ENCODE assay signal across 8 mouse cellular contexts in the genomic region with DNA sequence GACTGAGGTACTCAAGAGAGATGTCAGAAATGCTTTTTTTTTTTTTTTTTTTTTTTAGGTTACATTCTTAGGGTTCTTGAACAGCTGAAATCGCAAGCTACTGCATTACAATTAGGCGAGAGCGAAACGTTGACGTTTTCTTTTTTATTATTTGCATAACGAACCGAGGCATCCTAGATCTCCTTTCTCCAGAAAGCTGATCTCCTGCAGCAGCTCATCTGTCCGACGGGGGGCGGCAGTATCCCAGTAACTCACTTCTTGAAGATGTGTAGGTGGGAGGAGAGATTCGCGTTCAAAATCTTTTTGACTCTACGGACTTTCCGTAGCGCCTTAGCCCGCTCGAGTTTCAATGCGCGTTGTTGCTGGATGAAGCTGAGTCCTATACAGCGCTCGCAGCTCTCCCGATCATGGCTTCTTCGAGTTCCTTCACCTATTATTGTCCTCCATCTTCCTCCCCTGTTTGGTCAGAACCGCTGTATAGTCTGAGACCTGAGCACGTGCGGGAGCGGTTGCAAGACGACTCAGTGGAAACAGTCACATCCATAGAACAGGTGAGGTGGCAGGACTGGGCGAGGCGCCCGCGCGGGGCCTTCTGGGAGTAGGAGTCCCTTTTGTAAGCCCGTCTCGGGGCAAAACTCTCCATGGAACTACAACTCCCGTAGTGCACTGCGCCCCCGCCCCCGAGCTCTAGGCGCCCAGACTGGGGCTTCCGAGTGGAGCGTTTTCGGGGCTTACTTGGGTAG. TPM values are rescaled to one million over a fixed set of nuclear protein-coding genes. Genes with fewer than 3 reads are reported as not detected.
DNase-seq lines count a peak whose midpoint lies in the region; ATAC-seq and TF ChIP-seq lines count a peak whose summit lies in the region.

No protein-coding gene starts in this region.

- peaks cover 20% of the 10 kb centered on the region for H3K4me1 ChIP-seq in G1E (ENCODE audit: insufficient read depth, low read depth, low read length)
- peaks cover 15% of the 10 kb centered on the region for H3K4me1 ChIP-seq in forebrain, embryonic 16.5 days (replicated peaks; ENCODE audit: control insufficient read depth, insufficient read depth, low read length)
- peaks cover 13% of the 10 kb centered on the region for H3K4me1 ChIP-seq in lung, embryonic 15.5 days

- under 1% methylated on average over 43 of the region's 43 CpGs for WGBS in forebrain, embryonic 16.5 days
- WGBS in lung, embryonic 15.5 days: under 1% methylated on average over 43 of the region's 43 CpGs

- peak; percentile 25; the same call in 1 of the 2 replicates for TF ChIP-seq CTCF in G1E (IDR thresholded peaks at IDR 0.05; ENCODE audit: low read depth, low read length)

- H3K4me3 ChIP-seq in G1E (ENCODE audit: low read depth, low read length): peak overlapping the region; percentile 74
- peak overlapping the region; percentile 61 for H3K4me3 ChIP-seq in forebrain, embryonic 16.5 days (replicated peaks; ENCODE audit: low read length)
- H3K4me3 ChIP-seq in lung, embryonic 15.5 days: peak overlapping the region; percentile 74

- H3K27ac ChIP-seq in forebrain, embryonic 16.5 days (ENCODE audit: low read length): peak overlapping the region; percentile 85
- peak overlapping the region; percentile 83 for H3K27ac ChIP-seq in lung, embryonic 15.5 days

- H3K27me3 ChIP-seq in G1E (ENCODE audit: insufficient read depth, low read length): peaks cover 18% of the 10 kb centered on the region
- no peaks in the 10 kb centered on the region for H3K27me3 ChIP-seq in forebrain, embryonic 16.5 days (replicated peaks; ENCODE audit: control insufficient read depth, insufficient read depth, low read length)
- H3K27me3 ChIP-seq in lung, embryonic 15.5 days: no peaks in the 10 kb centered on the region

- peak overlapping the region; percentile 85 for H3K4me2 ChIP-seq in forebrain, embryonic 16.5 days (ENCODE audit: low read length)
- peak overlapping the region; percentile 72 for H3K4me2 ChIP-seq in lung, embryonic 15.5 days

- peaks cover 26% of the 10 kb centered on the region for H3K36me3 ChIP-seq in G1E (replicated peaks)
- no peaks in the 10 kb centered on the region for H3K36me3 ChIP-seq in forebrain, embryonic 16.5 days (ENCODE audit: control insufficient read depth, insufficient read depth)
- H3K36me3 ChIP-seq in lung, embryonic 15.5 days: no peaks in the 10 kb centered on the region

- peak overlapping the region; percentile 61 for H3K9ac ChIP-seq in forebrain, embryonic 16.5 days (replicated peaks; ENCODE audit: low read depth, low read length)
- peak overlapping the region; percentile 72 for H3K9ac ChIP-seq in lung, embryonic 15.5 days

- DNase-seq in G1E (ENCODE audit: low spot score): peak; percentile 98
- DNase-seq in cerebellum, adult 18-20 months: peak; percentile 99
- peak; percentile 97 for DNase-seq in heart, postnatal 4 days
- peak; percentile 97 to 98 for DNase-seq in layer of hippocampus, adult 8-10 months (ENCODE audit: low spot score in 2 of 2)
- DNase-seq in ovary, adult 18-20 months (ENCODE audit: low spot score): peak; percentile 95
- peak; percentile 97 for DNase-seq in thymus, postnatal 0 days (ENCODE audit: low spot score)

- H3K9me3 ChIP-seq in G1E (replicated peaks): no peaks in the 10 kb centered on the region
- no peaks in the 10 kb centered on the region for H3K9me3 ChIP-seq in forebrain, embryonic 16.5 days (ENCODE audit: control insufficient read depth, low read length)
- no peaks in the 10 kb centered on the region for H3K9me3 ChIP-seq in lung, embryonic 15.5 days

- ATAC-seq in G1E (ENCODE audit: extremely low read depth, insufficient number of reproducible peaks, low FRiP score, poor library complexity, severe bottlenecking): peak; percentile 97
- peak; percentile 99 for ATAC-seq in forebrain, embryonic 16.5 days
- ATAC-seq in lung, embryonic 15.5 days (ENCODE audit: borderline replicate concordance, extremely low read depth, low FRiP score, low TSS enrichment): peak; percentile 99

RNA-seq across cellular contexts. Expression of gene Rab15, which starts 14.6 kb away (rescaled TPM):
- total RNA-seq in G1E (2014; fragmentation: Nextera tagmentation) (not detected in 2 replicates), G1E (2017) (0.17 and 0.44 TPM in 2 replicates)
- not detected in 2 replicates for polyA plus RNA-seq in G1E (2012)
- polyA plus RNA-seq in forebrain, embryonic 16.5 days (2015; fragmentation: Nextera tagmentation; extraction: Ambion mirVana): 27.7 and 34.4 TPM in 2 replicates
- total RNA-seq in heart, postnatal 4 days (2021): 1 to 10 TPM; 2.6 to 3.6 TPM
- 100 to 1,000 TPM; 153 to 196 (median 173) TPM for total RNA-seq in layer of hippocampus, adult 8-10 months (2022)
- polyA plus RNA-seq in lung, embryonic 15.5 days (2015; fragmentation: Nextera tagmentation; extraction: Ambion mirVana): 38.9 and 39.8 TPM in 2 replicates
- polyA plus RNA-seq in thymus, postnatal 0 days (2015; fragmentation: Nextera tagmentation; extraction: Ambion mirVana): 23.6 and 27.0 TPM in 2 replicates

RNA-seq across cellular contexts. Expression of gene Gpx2, which starts 41.9 kb away (rescaled TPM):
- not detected in 2 replicates for total RNA-seq in G1E (2014; fragmentation: Nextera tagmentation)
- total RNA-seq in G1E (2017): 0.12 and 0.22 TPM in 2 replicates
- polyA plus RNA-seq in G1E (2012): not detected in 2 replicates
- polyA plus RNA-seq in forebrain, embryonic 16.5 days (2015; fragmentation: Nextera tagmentation; extraction: Ambion mirVana): 0.22 TPM in 1 of 2 replicates, not detected in the other
- not detected for total RNA-seq in heart, postnatal 4 days (2021)
- total RNA-seq in layer of hippocampus, adult 8-10 months (2022): under 1 TPM in 2 of 4 experiments, not detected in 2; 0.68 to 0.81 TPM
- 17.0 and 20.3 TPM in 2 replicates for polyA plus RNA-seq in lung, embryonic 15.5 days (2015; fragmentation: Nextera tagmentation; extraction: Ambion mirVana)
- polyA plus RNA-seq in thymus, postnatal 0 days (2015; fragmentation: Nextera tagmentation; extraction: Ambion mirVana): 1.7 and 2.1 TPM in 2 replicates

Comparison
In these comparisons a context has a peak if more than half of its experiments do, and no peak if none do; other contexts are left out.
1. Peak in every context shown above with its lines: DNase-seq, ATAC-seq, H3K4me3 ChIP-seq and H3K27ac ChIP-seq.
2. RNA of gene Rab15, which starts 14.6 kb away (polyA plus RNA-seq): 38.9 to 39.8 TPM in lung, embryonic 15.5 days, 27.7 to 34.4 TPM in forebrain, embryonic 16.5 days and 23.6 to 27.0 TPM in thymus, postnatal 0 days; not detected in G1E; every median in the first group is over 10 times any median in the second.